Mouse (Mus musculus) heart, adult 8-10 months (tissue): ENCODE data around the gene Sox5. TPM values are rescaled to one million over a fixed set of nuclear protein-coding genes. Genes with fewer than 3 reads are reported as not detected.

Source experiments
- DNase-seq: peaks from one replicate; pipeline ENCODE4 v3.0.0; 2022; ENCODE audit warnings: low spot score
- total RNA-seq, 4 experiments: library from RNA; stranded (reverse); gene quantifications; 2 replicates each; pipeline ENCODE4 v1.2.4; 2022

Sox5 gene
- total RNA-seq: 1 to 10 TPM; 1.1 to 3.1 (median 2.2) TPM

DNA sequence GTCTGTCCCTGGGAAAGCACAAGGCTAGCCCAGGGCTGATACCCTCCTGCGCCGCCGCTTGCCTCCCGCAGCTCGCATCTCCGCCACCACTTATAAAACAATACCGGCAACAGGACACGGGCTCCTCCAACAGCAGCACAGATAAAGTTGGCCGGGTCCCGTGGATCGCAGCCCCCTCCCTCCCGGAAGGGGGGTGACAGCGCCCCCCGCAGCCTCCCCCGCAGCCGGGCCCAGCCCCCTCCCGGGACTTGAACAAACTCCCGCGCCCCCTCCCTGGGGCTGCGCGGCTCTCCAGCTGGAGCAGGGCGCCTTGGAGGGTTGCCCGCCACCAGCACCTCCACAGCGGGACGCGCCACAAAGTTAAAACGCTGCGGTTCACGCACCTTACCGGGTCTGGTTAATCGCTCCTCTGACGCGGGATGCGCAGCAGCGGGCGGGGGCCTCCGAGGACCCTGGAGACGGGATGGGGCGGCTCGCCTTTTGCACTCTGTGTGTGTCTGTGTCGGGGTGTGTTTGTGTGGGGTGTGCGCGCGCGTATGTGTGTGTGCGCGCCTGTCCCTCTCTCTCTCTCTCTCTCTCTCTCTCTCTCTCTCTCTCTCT, at the start of gene Sox5:
Gene Sox5, minus strand, starts transcription at position 547 of the 600 bp plus-strand sequence.
- peak; percentile 31 for DNase-seq

DNA sequence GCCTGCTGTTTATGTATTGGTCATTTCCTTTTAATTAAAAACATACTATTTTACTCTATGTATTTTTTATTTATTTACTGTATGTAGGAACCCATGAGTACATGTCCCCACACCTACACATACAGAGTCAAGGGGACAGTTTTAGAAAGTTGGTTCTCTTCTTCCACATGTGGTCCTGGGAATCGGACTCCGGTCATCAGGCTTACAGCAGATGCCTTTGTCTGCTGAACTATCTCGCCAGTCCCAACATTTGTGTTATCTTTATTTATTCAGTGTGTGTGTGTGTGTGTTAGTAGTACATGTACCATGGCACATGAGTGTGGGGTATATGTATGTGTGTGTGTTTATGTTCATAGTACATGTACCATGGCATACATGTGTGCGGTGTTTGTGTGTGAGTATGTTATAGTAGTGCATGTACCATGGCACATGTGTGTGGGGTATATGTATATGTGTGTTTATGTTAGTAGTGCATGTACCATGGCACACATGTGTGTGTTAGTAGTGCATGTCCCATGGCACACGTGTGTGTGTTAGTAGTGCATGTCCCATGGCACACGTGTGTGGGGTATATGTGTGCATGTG, 43.3 kb upstream of the Sox5 start:
- no peak for DNase-seq

- no peak for DNase-seq
Observed at GRCm38 (mm10) chr6:144824153-144824552, 42.4 kb upstream of the Sox5 start.

DNA sequence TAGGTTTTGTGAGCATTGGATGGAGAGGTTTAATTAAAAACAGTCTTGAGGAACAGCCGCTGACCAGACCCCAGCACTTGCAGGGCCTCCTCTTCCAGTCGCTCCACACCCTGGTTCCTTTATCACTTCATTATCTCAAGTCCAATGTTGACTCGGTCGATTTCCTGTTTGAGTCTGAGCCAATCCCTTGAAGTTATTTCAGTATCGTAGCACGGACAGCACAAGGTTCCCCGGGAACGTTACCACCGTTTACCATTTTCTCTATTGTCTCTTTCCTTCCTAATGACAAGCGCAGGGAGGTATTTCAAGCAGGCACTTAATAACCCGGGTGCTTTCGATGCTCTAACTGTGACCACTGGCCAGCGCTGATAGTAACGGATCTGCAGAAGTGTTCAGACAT, 40.8 kb upstream of the Sox5 start:
- DNase-seq: no peak

- no peak for DNase-seq
Observed at GRCm38 (mm10) chr6:144821019-144821418, 39.2 kb upstream of the Sox5 start.

GRCm38 (mm10) chr6:144818016-144818415, 36.2 kb upstream of the Sox5 start:
- no peak for DNase-seq

DNA sequence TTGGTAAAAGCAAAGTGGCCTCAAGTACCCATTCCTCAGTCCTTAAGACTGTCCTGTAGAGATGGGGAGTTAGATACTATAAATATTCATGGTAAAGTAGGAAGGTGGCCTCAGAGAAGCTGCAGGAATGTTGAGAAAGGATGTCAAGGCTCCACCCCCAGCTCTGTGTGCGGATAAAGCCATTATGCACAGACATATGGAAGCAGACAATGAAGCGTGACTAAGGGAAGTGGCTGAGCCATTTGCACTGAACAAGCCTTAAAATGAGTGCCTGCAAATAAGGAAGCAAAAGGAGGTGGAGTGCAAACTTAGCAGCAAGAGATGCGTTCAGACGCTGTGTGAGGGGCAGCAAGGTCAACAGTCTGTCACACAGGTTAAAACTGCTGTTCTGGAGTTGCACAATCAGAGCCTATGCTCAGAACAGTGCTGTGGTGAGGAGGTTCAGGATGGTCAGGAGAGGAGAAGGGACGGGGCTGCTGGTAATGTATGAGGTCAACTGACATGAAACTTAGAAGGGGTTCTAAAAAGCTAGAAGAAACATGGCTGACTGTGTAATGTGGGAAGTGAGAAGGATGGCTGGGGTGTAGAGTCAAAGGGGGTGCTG, 35.7 kb upstream of the Sox5 start:
- DNase-seq: no peak

DNA sequence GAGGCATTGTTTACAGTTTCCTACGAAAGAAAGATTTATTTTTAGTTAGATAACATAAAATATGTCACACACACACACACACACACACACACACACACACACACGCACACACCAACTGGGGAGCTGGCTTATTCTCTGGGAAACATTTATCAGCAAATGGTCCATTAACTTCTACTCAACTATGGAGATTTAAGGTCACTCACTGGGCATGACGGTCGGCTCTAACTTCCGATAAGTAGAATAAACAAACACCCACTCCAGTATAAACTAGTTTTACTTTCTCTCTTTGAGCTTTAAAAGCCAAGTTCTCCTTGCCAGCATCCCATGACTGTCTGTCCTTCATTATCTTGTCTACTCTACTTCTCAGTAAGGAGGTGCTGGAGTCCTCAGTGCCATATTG, 33.8 kb upstream of the Sox5 start:
- no peak for DNase-seq

GRCm38 (mm10) chr6:144814931-144815364, 33.2 kb upstream of the Sox5 start:
- DNase-seq: peak; percentile 38

- DNase-seq: no peak
Observed at GRCm38 (mm10) chr6:144804321-144804720, 22.5 kb upstream of the Sox5 start.

DNA sequence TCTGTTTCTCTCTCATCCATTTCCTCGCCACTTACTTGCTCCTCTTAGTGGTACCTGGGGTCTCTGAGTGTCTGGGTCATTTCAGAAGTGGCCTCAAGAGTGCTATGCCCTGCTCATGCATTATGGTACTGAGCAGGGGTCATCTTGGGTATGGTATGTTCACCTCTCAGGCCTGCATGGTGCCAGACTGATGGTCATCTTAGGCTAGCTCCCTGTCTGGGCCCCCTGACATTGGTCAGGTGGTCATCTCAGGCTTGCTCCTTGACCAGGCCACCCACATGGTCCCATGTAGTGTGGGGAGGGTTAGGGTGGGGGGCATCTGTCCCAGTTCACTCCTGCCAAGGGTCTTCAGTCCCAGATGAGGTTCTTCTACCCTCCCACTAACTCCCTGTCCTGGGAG, 21.3 kb upstream of the Sox5 start:
- DNase-seq: no peak

DNA sequence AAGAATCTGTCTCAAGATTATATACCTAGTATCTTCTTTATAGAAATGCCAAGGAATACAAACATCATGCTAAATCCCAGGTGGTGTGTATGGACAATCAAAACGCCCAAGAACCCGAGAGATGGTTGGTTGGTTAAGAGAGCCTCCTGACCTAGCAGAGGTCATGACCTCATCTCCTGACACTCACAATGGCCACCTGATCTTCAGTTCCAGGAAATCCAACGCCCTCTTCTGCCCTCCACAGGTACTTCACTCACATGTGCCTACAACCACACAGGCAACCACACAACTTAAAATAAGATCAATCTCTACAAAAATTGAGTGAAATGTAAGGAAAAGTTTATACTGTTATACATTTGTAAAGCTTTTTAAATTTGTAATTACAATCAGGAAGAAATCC, 12.6 kb upstream of the Sox5 start:
- DNase-seq: no peak

- DNase-seq: no peak
Observed at GRCm38 (mm10) chr6:144792871-144793270, 11.1 kb upstream of the Sox5 start.

DNA sequence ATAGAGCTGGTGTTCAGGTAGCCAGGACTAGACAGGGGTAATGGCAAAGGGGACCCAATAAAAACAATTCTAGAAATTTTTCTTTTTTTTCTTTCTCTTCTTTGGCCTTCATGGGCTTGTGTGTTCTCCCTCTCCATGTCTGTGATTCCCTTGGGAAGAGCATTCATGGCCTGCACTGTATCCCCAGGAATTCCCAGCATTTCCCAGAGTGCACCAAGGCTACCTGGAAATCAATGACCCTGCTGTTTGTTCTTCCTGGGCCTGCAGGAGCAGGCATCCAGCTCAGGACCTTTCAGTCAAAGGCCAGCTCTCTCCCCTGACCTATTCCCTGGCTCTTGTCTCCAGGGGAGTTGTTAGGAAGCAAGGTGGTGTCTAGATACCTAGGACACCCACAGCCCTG, 1.5 kb upstream of the Sox5 start:
- no peak for DNase-seq

DNA sequence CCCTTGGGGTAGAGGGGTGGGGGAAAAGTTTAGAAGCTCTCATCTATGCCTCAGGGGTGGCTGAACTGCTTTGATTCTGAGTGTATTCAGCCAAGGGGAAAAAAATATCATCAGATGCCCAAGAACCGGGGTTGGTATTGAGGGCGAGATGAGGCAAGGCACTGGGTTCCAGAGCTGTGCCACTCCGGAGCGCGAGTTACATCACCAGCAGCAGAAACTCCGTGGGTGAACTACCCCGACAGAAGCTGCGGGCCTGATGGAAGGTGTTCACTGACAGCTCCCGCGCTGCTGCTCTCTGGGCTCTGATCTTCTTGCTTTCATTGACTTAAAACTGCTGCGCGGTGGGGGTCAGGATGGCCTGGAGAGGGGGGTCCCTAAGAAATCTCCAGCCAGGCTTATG, 1.1 kb upstream of the Sox5 start:
- DNase-seq: no peak

- DNase-seq: no peak
Observed at GRCm38 (mm10) chr6:144782031-144782857, 467 bp upstream of the Sox5 start.

GRCm38 (mm10) chr6:144780608-144781285, 1.0 kb downstream of the Sox5 start:
- no peak for DNase-seq

DNA sequence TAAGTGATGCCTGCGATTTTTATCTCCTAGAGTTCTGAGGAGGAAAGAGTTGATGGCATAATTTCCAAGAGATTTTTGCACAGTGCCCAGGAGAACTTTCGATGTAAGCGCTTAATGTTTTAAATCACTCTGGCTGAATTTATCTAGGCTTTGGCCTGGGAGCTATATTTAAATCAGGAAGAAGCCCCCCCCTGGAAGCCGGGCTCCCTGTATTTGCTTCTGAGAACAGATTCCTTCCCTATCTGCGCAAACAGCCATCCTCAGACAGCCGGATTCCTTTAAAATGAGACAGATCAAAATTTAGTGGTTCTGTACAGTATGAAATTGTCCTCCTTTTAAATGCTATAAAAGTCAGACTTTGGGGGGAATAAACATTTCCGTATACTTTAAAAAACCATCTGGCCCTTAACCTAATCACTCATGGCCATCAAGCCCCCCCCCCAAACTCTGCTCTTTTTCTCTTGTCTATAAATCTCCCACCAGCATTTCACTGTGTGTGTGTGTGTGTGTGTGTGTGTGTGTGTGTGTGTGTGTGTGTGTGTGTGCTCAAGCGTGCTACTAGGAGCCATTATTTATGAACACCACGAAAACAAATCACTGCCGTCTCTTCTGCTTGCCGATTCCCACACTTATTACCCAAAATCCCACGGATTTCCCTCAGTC, 1.7 kb downstream of the Sox5 start:
- no peak for DNase-seq

DNA sequence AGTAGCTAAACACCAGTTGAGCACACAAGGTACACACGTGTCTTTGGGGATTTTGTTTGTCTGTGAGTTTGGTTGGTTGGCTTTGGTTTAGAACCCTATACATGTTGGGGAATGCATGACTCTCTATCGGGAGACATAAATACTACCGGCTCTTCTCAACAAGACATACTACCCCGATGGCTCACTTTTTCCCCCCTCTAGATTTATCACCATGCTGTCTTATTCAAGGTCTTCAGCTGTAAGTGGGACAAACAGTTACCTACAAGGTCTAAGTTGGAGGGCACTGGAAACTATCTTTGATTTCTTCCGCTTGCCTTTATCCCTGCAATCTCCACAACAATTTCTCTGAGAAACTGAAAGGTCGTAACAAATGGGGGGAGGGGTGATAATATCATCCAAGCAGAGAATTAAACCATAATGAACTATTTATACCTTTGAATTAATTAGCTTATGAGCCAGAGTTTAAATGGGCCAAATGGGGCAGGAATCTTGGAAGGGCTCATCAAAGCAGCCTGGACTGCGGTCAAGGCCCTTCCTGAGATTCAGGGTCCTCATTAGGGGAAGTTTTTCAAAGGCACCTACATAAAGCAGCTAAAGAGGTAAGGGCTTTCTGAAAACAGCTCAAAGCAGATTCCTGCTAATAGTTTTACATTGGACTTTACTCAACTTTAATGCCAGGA, 4.3 kb downstream of the Sox5 start:
- DNase-seq: no peak

DNA sequence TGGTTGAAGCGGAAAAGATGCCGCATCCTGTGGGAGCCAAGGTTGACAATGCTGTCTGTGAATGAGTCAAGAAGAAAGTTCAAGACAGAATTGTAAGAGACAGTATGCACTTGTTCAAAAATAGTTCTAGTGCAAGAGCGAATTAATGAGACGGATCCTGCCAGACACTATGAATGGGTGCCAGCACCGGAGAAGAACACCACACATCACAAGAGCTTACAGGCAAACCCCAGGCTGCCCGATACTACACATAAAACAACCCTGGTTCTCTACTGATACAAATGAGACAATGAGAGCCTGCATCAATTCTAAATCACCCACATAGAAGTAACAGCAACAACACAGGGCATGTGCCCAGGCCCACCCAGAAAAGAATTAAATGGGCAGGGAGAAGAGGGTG, 8.0 kb downstream of the Sox5 start:
- no peak for DNase-seq

DNA sequence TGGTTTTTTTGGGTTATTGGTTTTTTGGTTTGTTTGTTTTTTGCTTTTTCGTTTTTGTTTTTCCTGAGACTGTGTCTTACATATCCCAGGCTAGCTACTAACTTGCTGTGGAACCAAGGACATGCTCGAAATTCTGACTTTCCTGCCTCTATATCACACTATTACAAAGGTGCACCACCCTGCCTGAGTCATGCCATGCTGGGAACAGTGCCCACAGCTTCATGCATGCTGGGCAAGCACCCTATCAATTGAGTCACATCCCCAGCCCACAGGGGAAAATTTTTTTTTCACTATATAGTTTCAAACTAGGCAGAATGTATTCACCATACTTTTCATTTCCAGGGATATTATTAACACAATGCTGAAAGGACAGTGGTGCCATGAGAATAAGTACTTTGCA, 8.8 kb downstream of the Sox5 start:
- DNase-seq: no peak
